Mouse (Mus musculus): ENCODE data around the gene Mast3. TPM values are rescaled to one million over a fixed set of nuclear protein-coding genes. Genes with fewer than 3 reads are reported as not detected.

The Mast3 gene
- polyA plus RNA-seq, 1 experiment: 282 TPM

DNA sequence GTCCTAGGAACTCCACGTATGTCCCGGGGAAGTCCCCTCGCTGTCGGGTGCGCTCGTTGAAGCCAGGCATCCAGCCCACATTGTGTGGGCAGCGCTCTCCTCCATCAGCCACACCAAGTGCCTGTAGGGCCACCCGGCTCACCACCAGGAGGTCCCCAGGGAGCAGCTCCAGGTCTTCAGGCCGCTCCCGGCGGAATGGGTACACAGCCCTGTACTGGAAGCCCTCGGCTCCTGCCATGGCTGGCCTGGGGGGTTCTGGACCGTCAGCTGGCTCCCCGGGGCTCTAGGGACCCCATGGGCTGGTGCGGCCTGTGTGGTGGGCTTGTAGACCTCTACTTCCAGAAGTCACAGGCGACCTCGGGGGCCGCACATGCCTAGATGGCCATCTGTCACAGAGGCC, 30.1 kb downstream of the Mast3 start:
- peaks cover 8% of the 10 kb centered on the region; the same call in 1 of the 2 replicates for H3K4me1 ChIP-seq (ENCODE audit: control insufficient read depth, insufficient read depth, low read length)
- no peak overlapping the region for H3K27ac ChIP-seq (ENCODE audit: insufficient read depth, low read length)
- TF ChIP-seq POLR2A (IDR thresholded peaks at IDR 0.05; ENCODE audit: extremely low read depth, insufficient read depth, low read length) (no peak), CTCF (IDR thresholded peaks at IDR 0.05; ENCODE audit: extremely low read depth, insufficient read depth, low read length) (no peak)

DNA sequence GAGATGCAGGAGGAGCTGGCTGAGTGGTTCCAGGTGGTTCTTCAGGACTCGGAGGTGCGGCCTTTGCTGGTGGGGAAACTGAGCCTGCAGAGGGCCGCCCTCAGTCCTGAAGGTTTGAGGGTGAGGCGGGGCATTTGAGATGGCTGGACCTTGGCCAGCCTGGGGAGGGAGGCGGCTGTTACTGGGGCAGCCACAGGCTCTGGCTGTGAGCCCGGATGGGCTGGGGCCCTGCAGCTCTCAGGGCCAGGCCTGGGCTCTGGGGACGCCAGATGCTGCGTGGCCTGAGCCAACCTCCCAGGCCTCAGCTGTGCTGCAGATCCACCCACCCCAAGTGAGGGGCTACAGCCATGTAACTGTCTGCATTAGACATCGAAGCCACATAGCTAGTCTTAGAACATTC, 31.0 kb downstream of the Mast3 start:
- no peak for TF ChIP-seq POLR2A (IDR thresholded peaks at IDR 0.05; ENCODE audit: extremely low read depth, insufficient read depth, low read length)
- no peak for TF ChIP-seq CTCF (IDR thresholded peaks at IDR 0.05; ENCODE audit: extremely low read depth, insufficient read depth, low read length)
- Histone ChIP-seq H3K4me1 (ENCODE audit: control insufficient read depth, insufficient read depth, low read length) (peaks cover 8% of the 10 kb centered on the region; the same call in 1 of the 2 replicates), H3K27ac (ENCODE audit: insufficient read depth, low read length) (peak overlapping the region; percentile 41; the same call in 1 of the 2 replicates), H3K4me3 (ENCODE audit: insufficient read depth, low read length) (no peak overlapping the region)

More for the DNA sequence above, 30.1 kb downstream of the Mast3 start:
- H3K4me3 ChIP-seq (ENCODE audit: insufficient read depth, low read length): no peak overlapping the region

GRCm38 (mm10) chr8:70773410-70773809, 31.4 kb downstream of the Mast3 start:
- TF ChIP-seq POLR2A (IDR thresholded peaks at IDR 0.05; ENCODE audit: extremely low read depth, insufficient read depth, low read length) (no peak), CTCF (IDR thresholded peaks at IDR 0.05; ENCODE audit: extremely low read depth, insufficient read depth, low read length) (no peak)
- Histone ChIP-seq H3K4me3 (ENCODE audit: insufficient read depth, low read length) (no peak overlapping the region), H3K4me1 (ENCODE audit: control insufficient read depth, insufficient read depth, low read length) (peaks cover 8% of the 10 kb centered on the region; the same call in 1 of the 2 replicates), H3K27ac (ENCODE audit: insufficient read depth, low read length) (peak overlapping the region; percentile 41; the same call in 1 of the 2 replicates)

- H3K27ac ChIP-seq (ENCODE audit: insufficient read depth, low read length): no peak overlapping the region
- H3K4me3 ChIP-seq (ENCODE audit: insufficient read depth, low read length): no peak overlapping the region
- no peak for TF ChIP-seq CTCF (IDR thresholded peaks at IDR 0.05; ENCODE audit: extremely low read depth, insufficient read depth, low read length)
- TF ChIP-seq POLR2A (IDR thresholded peaks at IDR 0.05; ENCODE audit: extremely low read depth, insufficient read depth, low read length): no peak
- H3K4me1 ChIP-seq (ENCODE audit: control insufficient read depth, insufficient read depth, low read length): peaks cover 8% of the 10 kb centered on the region; the same call in 1 of the 2 replicates
Observed at GRCm38 (mm10) chr8:70772890-70773289, 32.0 kb downstream of the Mast3 start.

- H3K4me1 ChIP-seq (ENCODE audit: control insufficient read depth, insufficient read depth, low read length): peaks cover 8% of the 10 kb centered on the region; the same call in 1 of the 2 replicates
- no peak for TF ChIP-seq POLR2A (IDR thresholded peaks at IDR 0.05; ENCODE audit: extremely low read depth, insufficient read depth, low read length)
- TF ChIP-seq CTCF (IDR thresholded peaks at IDR 0.05; ENCODE audit: extremely low read depth, insufficient read depth, low read length): no peak
- no peak overlapping the region for H3K4me3 ChIP-seq (ENCODE audit: insufficient read depth, low read length)
- H3K27ac ChIP-seq (ENCODE audit: insufficient read depth, low read length): no peak overlapping the region
Observed at GRCm38 (mm10) chr8:70772075-70772474, 32.8 kb downstream of the Mast3 start.

GRCm38 (mm10) chr8:70771217-70771616, 33.6 kb downstream of the Mast3 start:
- Histone ChIP-seq H3K4me1 (ENCODE audit: control insufficient read depth, insufficient read depth, low read length) (peaks cover 10% of the 10 kb centered on the region), H3K4me3 (ENCODE audit: insufficient read depth, low read length) (no peak overlapping the region), H3K27ac (ENCODE audit: insufficient read depth, low read length) (no peak overlapping the region)
- TF ChIP-seq POLR2A (IDR thresholded peaks at IDR 0.05; ENCODE audit: extremely low read depth, insufficient read depth, low read length) (no peak), CTCF (IDR thresholded peaks at IDR 0.05; ENCODE audit: extremely low read depth, insufficient read depth, low read length) (no peak)

GRCm38 (mm10) chr8:70770748-70771147, 34.1 kb downstream of the Mast3 start:
- Histone ChIP-seq H3K4me3 (ENCODE audit: insufficient read depth, low read length) (no peak overlapping the region), H3K27ac (ENCODE audit: insufficient read depth, low read length) (no peak overlapping the region), H3K4me1 (ENCODE audit: control insufficient read depth, insufficient read depth, low read length) (peaks cover 13% of the 10 kb centered on the region)
- no peak for TF ChIP-seq CTCF (IDR thresholded peaks at IDR 0.05; ENCODE audit: extremely low read depth, insufficient read depth, low read length)
- TF ChIP-seq POLR2A (IDR thresholded peaks at IDR 0.05; ENCODE audit: extremely low read depth, insufficient read depth, low read length): no peak

- no peak overlapping the region for H3K4me3 ChIP-seq (ENCODE audit: insufficient read depth, low read length)
- H3K27ac ChIP-seq (ENCODE audit: insufficient read depth, low read length): no peak overlapping the region
- TF ChIP-seq POLR2A (IDR thresholded peaks at IDR 0.05; ENCODE audit: extremely low read depth, insufficient read depth, low read length) (no peak), CTCF (IDR thresholded peaks at IDR 0.05; ENCODE audit: extremely low read depth, insufficient read depth, low read length) (no peak)
- H3K4me1 ChIP-seq (ENCODE audit: control insufficient read depth, insufficient read depth, low read length): peaks cover 8% of the 10 kb centered on the region
Observed at GRCm38 (mm10) chr8:70769858-70770257, 35.0 kb downstream of the Mast3 start.

- Histone ChIP-seq H3K27ac (ENCODE audit: insufficient read depth, low read length) (no peak overlapping the region), H3K4me1 (ENCODE audit: control insufficient read depth, insufficient read depth, low read length) (peaks cover 8% of the 10 kb centered on the region), H3K4me3 (ENCODE audit: insufficient read depth, low read length) (no peak overlapping the region)
- TF ChIP-seq CTCF (IDR thresholded peaks at IDR 0.05; ENCODE audit: extremely low read depth, insufficient read depth, low read length) (peak; percentile 100), POLR2A (IDR thresholded peaks at IDR 0.05; ENCODE audit: extremely low read depth, insufficient read depth, low read length) (no peak)
Observed at GRCm38 (mm10) chr8:70769359-70769758, 35.5 kb downstream of the Mast3 start.

DNA sequence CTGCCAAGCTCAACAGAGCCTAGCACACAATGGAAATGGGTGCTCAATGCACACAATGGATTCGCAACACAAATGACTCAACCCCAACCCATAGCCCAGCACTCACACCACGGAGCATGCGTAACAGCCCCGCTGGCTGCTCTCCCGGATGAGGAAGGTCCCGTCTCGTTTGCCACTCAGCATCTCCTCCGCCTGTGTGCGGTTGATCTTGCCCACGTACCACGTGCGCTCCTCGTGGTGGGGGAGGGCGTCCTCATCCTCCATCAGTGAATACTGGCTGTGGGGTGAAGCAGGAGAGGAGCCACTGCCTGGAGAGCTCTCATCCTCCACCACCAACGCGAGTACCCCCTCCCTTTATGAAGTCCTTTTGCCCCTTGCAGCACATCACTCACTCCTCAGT, 35.9 kb downstream of the Mast3 start:
- Histone ChIP-seq H3K4me1 (ENCODE audit: control insufficient read depth, insufficient read depth, low read length) (peaks cover 7% of the 10 kb centered on the region), H3K4me3 (ENCODE audit: insufficient read depth, low read length) (no peak overlapping the region), H3K27ac (ENCODE audit: insufficient read depth, low read length) (no peak overlapping the region)
- TF ChIP-seq POLR2A (IDR thresholded peaks at IDR 0.05; ENCODE audit: extremely low read depth, insufficient read depth, low read length): no peak
- TF ChIP-seq CTCF (IDR thresholded peaks at IDR 0.05; ENCODE audit: extremely low read depth, insufficient read depth, low read length): no peak

All from cortical plate, adult 2 months (tissue).